Mouse (Mus musculus): ENCODE measurements around the gene Ctu1. TPM values are rescaled to one million over a fixed set of nuclear protein-coding genes. Genes with fewer than 3 reads are reported as not detected.
"Not testable (repeated sequence)": the region's sequence is repeated elsewhere in the genome, so short reads cannot be mapped to it uniquely, and the experiment has no call there.

Gene Ctu1
- polyA plus RNA-seq, 1 experiment from 2014 or later: 4.9 TPM

DNA sequence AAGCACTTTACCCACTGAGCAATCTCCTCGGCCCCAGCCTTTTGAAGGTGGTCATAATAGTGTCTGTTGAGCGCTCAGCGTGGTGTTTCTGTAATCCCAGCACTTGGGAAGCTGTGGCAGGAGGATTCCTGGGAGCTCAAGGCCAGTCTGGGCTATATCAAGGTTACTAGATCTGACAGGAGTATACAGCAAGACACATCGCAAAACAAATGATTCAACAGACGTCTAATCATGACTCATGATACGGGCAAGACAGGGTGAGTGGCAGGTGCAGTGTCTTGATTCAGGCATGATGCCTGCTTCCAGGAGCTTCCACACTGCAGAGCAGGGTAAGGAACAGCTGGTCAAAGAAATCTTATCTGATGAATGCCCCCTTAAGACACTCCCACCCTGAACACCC is 19.1 kb upstream of the Ctu1 start:
- no peak for ATAC-seq (replicated peaks; ENCODE audit: insufficient number of reproducible peaks, insufficient read depth, low FRiP score, low read depth)
- Histone ChIP-seq H3K4me2 (no peak overlapping the region), H3K4me1 (replicated peaks) (no peaks in the 10 kb centered on the region), H3K27me3 (no peaks in the 10 kb centered on the region), H3K9ac (no peak overlapping the region), H3K4me3 (no peak overlapping the region), H3K9me3 (replicated peaks) (no peaks in the 10 kb centered on the region), H3K27ac (no peak overlapping the region), H3K36me3 (no peaks in the 10 kb centered on the region)
- 73% methylated on average over 6 of the region's 6 CpGs for WGBS

DNA sequence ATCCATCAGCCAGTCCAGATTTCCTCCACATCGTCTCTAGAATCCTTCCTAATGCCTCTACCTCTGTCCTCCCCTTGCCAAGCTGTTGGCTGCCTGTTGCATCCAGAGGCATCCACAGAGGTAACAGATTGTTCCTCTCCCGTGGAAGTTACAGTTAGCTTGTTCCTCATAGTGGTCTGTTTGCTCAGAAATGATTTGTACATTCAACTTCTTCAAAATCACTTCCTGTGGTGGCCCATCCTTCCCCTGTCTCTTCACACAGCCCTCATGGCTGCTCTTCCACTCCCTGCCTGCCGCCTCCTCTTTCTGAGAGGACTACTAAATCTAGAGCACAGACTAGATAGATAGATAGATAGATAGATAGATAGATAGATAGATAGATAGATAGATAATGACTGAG is 17.3 kb upstream of the Ctu1 start:
- Histone ChIP-seq H3K27me3 (no peaks in the 10 kb centered on the region; the same call in 1 of the 2 replicates), H3K4me1 (replicated peaks) (no peaks in the 10 kb centered on the region), H3K9me3 (replicated peaks) (no peaks in the 10 kb centered on the region), H3K4me3 (no peak overlapping the region), H3K9ac (no peak overlapping the region), H3K4me2 (no peak overlapping the region), H3K36me3 (no peaks in the 10 kb centered on the region), H3K27ac (no peak overlapping the region)
- 59% methylated on average over 3 of the region's 3 CpGs for WGBS
- no peak for ATAC-seq (replicated peaks; ENCODE audit: insufficient number of reproducible peaks, insufficient read depth, low FRiP score, low read depth)

GRCm38 (mm10) chr7:43656232-43656631 is 15.6 kb upstream of the Ctu1 start:
- no peak overlapping the region for H3K27ac ChIP-seq
- no peak for ATAC-seq (replicated peaks; ENCODE audit: insufficient number of reproducible peaks, insufficient read depth, low FRiP score, low read depth)
- WGBS: 55% methylated on average over 6 of the region's 6 CpGs
- H3K27me3 ChIP-seq: no peaks in the 10 kb centered on the region; the same call in 1 of the 2 replicates
- no peak overlapping the region for H3K4me2 ChIP-seq
- no peaks in the 10 kb centered on the region for H3K36me3 ChIP-seq
- H3K9ac ChIP-seq: no peak overlapping the region
- H3K4me3 ChIP-seq: no peak overlapping the region
- no peaks in the 10 kb centered on the region for H3K4me1 ChIP-seq (replicated peaks)
- H3K9me3 ChIP-seq (replicated peaks): no peaks in the 10 kb centered on the region

DNA sequence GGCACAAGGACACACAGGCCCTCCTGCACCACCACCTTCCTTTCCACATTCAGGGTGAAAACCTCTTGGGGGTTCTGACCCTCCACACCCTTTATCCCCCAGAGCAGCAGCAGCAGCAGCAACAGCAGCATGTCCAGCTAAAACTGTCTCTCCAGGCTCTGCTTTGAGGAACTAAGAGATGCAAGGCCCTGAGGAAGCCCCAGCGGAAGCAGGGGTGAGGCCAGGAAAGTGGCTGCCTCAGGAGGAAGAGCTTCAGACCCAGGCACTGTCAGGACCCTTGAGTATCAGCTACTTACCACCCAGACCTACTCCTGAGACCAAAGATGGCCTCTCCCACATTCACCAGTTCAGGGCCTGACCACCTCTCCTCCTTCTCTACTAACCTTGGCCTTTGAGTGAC is 11.8 kb upstream of the Ctu1 start, which contains the start of gene Siglece:
Gene Siglece (minus strand): TSS at position 160 of the 400 bp plus-strand sequence.
- Histone ChIP-seq H3K9me3 (replicated peaks) (no peaks in the 10 kb centered on the region), H3K27ac (no peak within 1 kb of the TSS), H3K4me1 (replicated peaks) (no peaks in the 10 kb centered on the region), H3K9ac (no peak within 1 kb of the TSS), H3K4me3 (no peak within 1 kb of the TSS), H3K27me3 (no peaks in the 10 kb centered on the region; the same call in 1 of the 2 replicates), H3K4me2 (no peak within 1 kb of the TSS), H3K36me3 (no peaks in the 10 kb centered on the region)
- 50% methylated on average over 1 of the region's 1 CpGs for WGBS
- ATAC-seq (replicated peaks; ENCODE audit: insufficient number of reproducible peaks, insufficient read depth, low FRiP score, low read depth): no peak

GRCm38 (mm10) chr7:43662804-43663203 is 9.0 kb upstream of the Ctu1 start:
- no peaks in the 10 kb centered on the region; the same call in 1 of the 2 replicates for H3K27me3 ChIP-seq
- no peak overlapping the region for H3K9ac ChIP-seq
- H3K4me3 ChIP-seq: no peak overlapping the region
- 79% methylated on average over 1 of the region's 1 CpGs for WGBS
- no peak overlapping the region for H3K27ac ChIP-seq
- H3K36me3 ChIP-seq: no peaks in the 10 kb centered on the region
- no peaks in the 10 kb centered on the region for H3K4me1 ChIP-seq (replicated peaks)
- no peak for ATAC-seq (replicated peaks; ENCODE audit: insufficient number of reproducible peaks, insufficient read depth, low FRiP score, low read depth)
- H3K4me2 ChIP-seq: no peak overlapping the region
- H3K9me3 ChIP-seq (replicated peaks): no peaks in the 10 kb centered on the region

DNA sequence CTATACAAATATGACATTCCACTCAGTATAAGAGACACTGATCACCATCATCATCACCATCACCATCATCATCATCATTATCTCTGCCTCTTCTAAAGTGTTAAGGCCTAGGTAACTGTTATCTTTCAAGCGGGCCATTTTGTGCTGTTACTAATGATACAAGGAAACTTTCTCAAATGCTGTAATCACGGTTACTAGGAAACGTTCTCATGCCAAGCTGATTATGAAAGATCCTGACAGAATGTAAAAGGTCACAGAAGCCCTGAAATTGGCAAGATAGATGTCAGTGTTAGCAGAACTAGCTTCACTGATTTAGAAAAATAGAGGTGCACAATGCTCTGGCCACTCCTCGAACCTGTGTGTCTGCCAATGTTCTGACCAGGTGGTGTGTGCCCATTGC is 4.6 kb upstream of the Ctu1 start:
- H3K36me3 ChIP-seq; H3K9me3 ChIP-seq (replicated peaks); H3K4me3 ChIP-seq; H3K9ac ChIP-seq; H3K4me2 ChIP-seq; H3K27me3 ChIP-seq; H3K27ac ChIP-seq; H3K4me1 ChIP-seq (replicated peaks); ATAC-seq (replicated peaks; ENCODE audit: insufficient number of reproducible peaks, insufficient read depth, low FRiP score, low read depth): not testable (repeated sequence)
- 73% methylated on average over 4 of the region's 4 CpGs for WGBS

- H3K4me1 ChIP-seq (replicated peaks): peaks cover 7% of the 10 kb centered on the region
- H3K36me3 ChIP-seq: no peaks in the 10 kb centered on the region
- no peak overlapping the region for H3K4me2 ChIP-seq
- 21% methylated on average over 3 of the region's 3 CpGs for WGBS
- H3K27ac ChIP-seq: no peak overlapping the region
- no peaks in the 10 kb centered on the region for H3K9me3 ChIP-seq (replicated peaks)
- no peaks in the 10 kb centered on the region for H3K27me3 ChIP-seq
- no peak overlapping the region for H3K4me3 ChIP-seq
- H3K9ac ChIP-seq: no peak overlapping the region
- no peak for ATAC-seq (replicated peaks; ENCODE audit: insufficient number of reproducible peaks, insufficient read depth, low FRiP score, low read depth)
Observed at GRCm38 (mm10) chr7:43668582-43668981, 3.2 kb upstream of the Ctu1 start.

DNA sequence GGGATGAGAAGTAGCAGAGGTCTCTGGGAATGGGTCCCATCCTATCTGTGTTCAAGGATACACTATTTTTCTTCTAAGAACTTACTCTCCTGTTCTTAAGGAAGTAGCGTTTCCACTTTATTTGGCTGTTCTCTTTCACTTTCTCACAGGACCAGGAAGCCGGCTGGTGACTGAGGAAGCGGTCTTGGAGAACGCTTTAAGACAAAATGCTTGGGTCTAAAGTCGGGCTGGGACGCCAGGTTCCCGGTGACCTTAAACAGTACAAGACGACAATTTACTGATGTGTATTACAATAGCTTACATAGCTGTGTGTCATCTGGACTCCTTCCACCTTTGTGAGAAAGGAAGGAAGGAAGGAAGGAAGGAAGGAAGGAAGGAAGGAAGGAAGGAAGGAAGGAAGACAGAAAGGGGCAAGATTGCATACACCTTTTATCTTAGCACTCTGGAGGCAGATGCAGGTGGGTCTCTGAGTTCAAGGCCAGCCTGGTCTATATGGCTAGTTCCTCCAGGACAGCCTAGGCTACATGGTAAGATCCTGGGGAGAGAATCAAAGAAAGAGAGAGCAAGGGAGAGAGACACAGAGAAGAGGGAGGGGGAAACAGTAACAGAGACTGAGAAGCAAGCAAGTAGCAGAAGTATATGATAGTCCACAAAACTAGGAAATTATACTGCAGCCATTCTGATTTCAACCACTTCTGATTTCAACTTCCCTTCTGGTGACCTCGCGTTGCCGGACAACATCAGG is 580 bp upstream of the Ctu1 start:
- H3K9me3 ChIP-seq (replicated peaks): no peaks in the 10 kb centered on the region
- peaks cover 14% of the 10 kb centered on the region for H3K36me3 ChIP-seq
- H3K27ac ChIP-seq: peak overlapping the region; percentile 72
- H3K27me3 ChIP-seq: no peaks in the 10 kb centered on the region
- peak overlapping the region; percentile 71 for H3K4me3 ChIP-seq
- H3K4me1 ChIP-seq (replicated peaks): peaks cover 7% of the 10 kb centered on the region
- H3K9ac ChIP-seq: no peak overlapping the region
- WGBS: 65% methylated on average over 11 of the region's 11 CpGs
- no peak for ATAC-seq (replicated peaks; ENCODE audit: insufficient number of reproducible peaks, insufficient read depth, low FRiP score, low read depth)
- H3K4me2 ChIP-seq: peak overlapping the region; percentile 74

DNA sequence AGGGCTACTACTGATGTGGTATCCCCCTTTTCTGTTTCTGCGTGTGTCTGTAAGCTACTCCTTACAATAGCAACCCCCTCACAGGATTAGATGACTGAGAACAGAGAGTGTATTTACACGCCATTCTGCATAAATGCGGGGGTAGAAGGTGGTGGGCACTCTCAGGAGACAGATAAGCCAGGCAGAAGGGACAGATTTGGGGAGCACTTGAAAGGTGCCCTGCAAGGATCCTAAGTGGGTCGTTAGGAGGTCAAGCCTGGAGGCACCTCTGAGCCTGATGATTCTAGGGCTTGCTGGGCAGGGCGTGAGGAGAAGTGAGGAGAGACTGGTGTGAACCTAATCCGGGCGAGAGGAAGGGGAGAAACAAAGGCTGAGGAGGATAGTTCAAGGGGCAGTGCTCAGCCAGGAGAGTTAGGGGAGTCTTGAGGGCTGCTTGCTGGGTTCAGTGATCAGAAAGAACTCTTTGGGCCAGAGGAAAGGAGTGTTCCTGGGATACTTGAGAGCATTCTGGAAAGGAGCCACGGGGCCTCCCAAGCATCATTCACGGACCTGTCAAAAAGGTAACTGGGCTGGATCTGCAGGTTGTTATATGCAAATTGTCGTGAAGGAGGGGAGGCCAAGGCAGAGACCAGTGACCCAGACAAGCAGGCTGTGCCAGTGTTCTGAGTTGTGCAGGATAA is 905 bp downstream of the Ctu1 start:
- peak overlapping the region; percentile 71 for H3K4me3 ChIP-seq
- H3K9ac ChIP-seq: peak overlapping the region; percentile 64
- no peaks in the 10 kb centered on the region for H3K9me3 ChIP-seq (replicated peaks)
- peaks cover 28% of the 10 kb centered on the region for H3K36me3 ChIP-seq
- 16% methylated on average over 10 of the region's 10 CpGs for WGBS
- ATAC-seq (replicated peaks; ENCODE audit: insufficient number of reproducible peaks, insufficient read depth, low FRiP score, low read depth): no peak
- no peak overlapping the region for H3K27ac ChIP-seq
- no peaks in the 10 kb centered on the region for H3K27me3 ChIP-seq
- H3K4me1 ChIP-seq (replicated peaks): peaks cover 7% of the 10 kb centered on the region
- H3K4me2 ChIP-seq: peak overlapping the region; percentile 74

DNA sequence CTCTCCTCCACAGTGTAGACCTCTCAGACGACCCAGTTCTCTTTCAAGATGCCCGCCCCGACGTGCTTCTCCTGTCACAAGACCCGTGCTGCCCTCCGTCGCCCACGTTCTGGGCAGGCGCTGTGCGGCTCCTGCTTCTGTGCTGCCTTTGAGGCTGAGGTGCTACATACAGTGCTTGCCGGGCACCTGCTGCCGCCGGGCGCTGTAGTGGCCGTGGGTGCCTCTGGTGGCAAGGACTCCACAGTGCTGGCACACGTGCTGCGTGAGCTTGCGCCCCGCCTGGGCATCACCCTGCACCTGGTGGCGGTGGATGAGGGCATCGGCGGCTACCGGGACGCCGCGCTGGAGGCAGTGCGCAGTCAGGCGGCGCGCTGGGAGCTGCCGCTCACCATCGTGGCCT is 3.3 kb downstream of the Ctu1 start:
- H3K27me3 ChIP-seq: no peaks in the 10 kb centered on the region
- peaks cover 32% of the 10 kb centered on the region for H3K36me3 ChIP-seq
- peaks cover 7% of the 10 kb centered on the region for H3K4me1 ChIP-seq (replicated peaks)
- WGBS: 87% methylated on average over 32 of the region's 32 CpGs
- H3K27ac ChIP-seq: no peak overlapping the region
- no peak overlapping the region for H3K4me2 ChIP-seq
- no peaks in the 10 kb centered on the region for H3K9me3 ChIP-seq (replicated peaks)
- no peak for ATAC-seq (replicated peaks; ENCODE audit: insufficient number of reproducible peaks, insufficient read depth, low FRiP score, low read depth)
- no peak overlapping the region for H3K9ac ChIP-seq
- H3K4me3 ChIP-seq: no peak overlapping the region

- Histone ChIP-seq H3K9ac (no peak overlapping the region), H3K36me3 (peaks cover 32% of the 10 kb centered on the region), H3K27me3 (no peaks in the 10 kb centered on the region), H3K27ac (no peak overlapping the region), H3K4me1 (replicated peaks) (no peaks in the 10 kb centered on the region), H3K4me2 (no peak overlapping the region), H3K4me3 (no peak overlapping the region), H3K9me3 (replicated peaks) (no peaks in the 10 kb centered on the region)
- ATAC-seq (replicated peaks; ENCODE audit: insufficient number of reproducible peaks, insufficient read depth, low FRiP score, low read depth): no peak
Observed at GRCm38 (mm10) chr7:43678517-43678916, 6.7 kb downstream of the Ctu1 start.

GRCm38 (mm10) chr7:43680960-43681359 is 9.1 kb downstream of the Ctu1 start:
- Histone ChIP-seq H3K4me2 (no peak overlapping the region), H3K4me3 (no peak overlapping the region), H3K9me3 (replicated peaks) (no peaks in the 10 kb centered on the region), H3K27me3 (no peaks in the 10 kb centered on the region), H3K4me1 (replicated peaks) (no peaks in the 10 kb centered on the region), H3K36me3 (peaks cover 21% of the 10 kb centered on the region), H3K9ac (no peak overlapping the region), H3K27ac (no peak overlapping the region)
- no peak for ATAC-seq (replicated peaks; ENCODE audit: insufficient number of reproducible peaks, insufficient read depth, low FRiP score, low read depth)
- 23% methylated on average over 5 of the region's 5 CpGs for WGBS

Data from heart, embryonic 15.5 days (tissue).